8 mouse cellular contexts compared by ENCODE assay signal in the genomic region with DNA sequence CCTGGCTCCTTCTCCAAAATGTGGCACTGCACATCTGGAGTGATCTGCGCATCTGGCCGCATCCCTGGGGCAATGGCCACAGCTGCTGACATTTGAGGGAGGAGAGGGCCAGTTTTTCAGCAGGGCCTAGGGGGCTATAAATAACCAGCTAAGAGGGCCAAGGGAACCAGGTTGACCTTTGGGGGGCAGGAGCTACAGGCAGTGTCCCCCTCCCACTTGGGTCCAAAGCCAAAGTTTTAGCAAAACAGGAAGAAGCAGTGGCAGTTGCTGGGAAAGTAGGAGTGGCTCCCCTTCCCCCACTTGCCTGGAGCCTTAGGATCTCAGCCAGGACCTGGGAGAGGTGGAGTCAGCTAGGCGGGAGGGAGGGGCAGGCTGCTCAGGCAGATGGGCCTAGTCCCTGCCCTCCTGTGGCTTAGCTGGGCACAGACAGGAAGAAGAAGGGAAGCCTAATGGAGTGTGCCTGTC. TPM values are rescaled to one million over a fixed set of nuclear protein-coding genes. Genes with fewer than 3 reads are reported as not detected.
A peak's percentile ranks its signal among the peaks of the same experiment; 100 is the strongest.
DNase-seq lines count a peak whose midpoint lies in the region; ATAC-seq and TF ChIP-seq lines count a peak whose summit lies in the region.

No protein-coding gene starts in this region.

- peak overlapping the region; percentile 80 for H3K27ac ChIP-seq in kidney, adult 2 months (ENCODE audit: insufficient read depth, low read depth, low read length)

- DNase-seq in ES-CJ7 (ENCODE audit: low read depth, low spot score): peak; percentile 71
- peak; percentile 87 for DNase-seq in adrenal gland, postnatal 14 days
- peak; percentile 88 to 93 for DNase-seq in heart, adult 18-20 months
- peak; percentile 95 for DNase-seq in kidney, adult 2 months
- DNase-seq in lung, adult 2 months: peak; percentile 81
- DNase-seq in testis, postnatal 10 days (ENCODE audit: low spot score): peak; percentile 77
- no peak for DNase-seq in urinary bladder, postnatal 25 days (ENCODE audit: low spot score)

- whole genome bisulfite sequencing in kidney, adult 2 months: 25% methylated on average over 3 of the region's 3 CpGs
- WGBS in lung, adult 2 months: 25% methylated on average over 3 of the region's 3 CpGs

- no peak for TF ChIP-seq POLR2A in kidney, adult 2 months (IDR thresholded peaks at IDR 0.05; ENCODE audit: low read depth, low read length)
- TF ChIP-seq POLR2A in lung, adult 2 months (IDR thresholded peaks at IDR 0.05; ENCODE audit: borderline replicate concordance, extremely low read depth, low read depth, low read length): peak; percentile 23; the same call in 1 of the 2 replicates

- H3K4me1 ChIP-seq in kidney, adult 2 months (ENCODE audit: control insufficient read depth, insufficient read depth, low read length): peaks cover 34% of the 10 kb centered on the region
- H3K4me1 ChIP-seq in lung, adult 2 months (ENCODE audit: control insufficient read depth, insufficient read depth, low read length): peaks cover 35% of the 10 kb centered on the region

- H3K4me3 ChIP-seq in kidney, adult 2 months (ENCODE audit: insufficient read depth, low read depth, low read length): no peak overlapping the region
- H3K4me3 ChIP-seq in lung, adult 2 months (replicated peaks; ENCODE audit: extremely low read depth, low read depth, low read length): no peak overlapping the region

- no peaks in the 10 kb centered on the region for H3K36me3 ChIP-seq in kidney, adult 2 months (ENCODE audit: control insufficient read depth, insufficient read depth, low read length)

- no peaks in the 10 kb centered on the region for H3K27me3 ChIP-seq in kidney, adult 2 months (replicated peaks; ENCODE audit: control insufficient read depth, insufficient read depth, low read length)

- ATAC-seq in cerebellum, adult (ENCODE audit: insufficient number of reproducible peaks, low FRiP score, low TSS enrichment): no peak

- TF ChIP-seq CTCF in kidney, adult 2 months (conservative IDR thresholded peaks at IDR 0.05; ENCODE audit: insufficient read depth, insufficient read length, low read depth, low read length): peak; percentile 48
- TF ChIP-seq CTCF in lung, adult 2 months (IDR thresholded peaks at IDR 0.05; ENCODE audit: insufficient read depth, low read length): peak; percentile 50

RNA-seq across cellular contexts. Expression of a gene that starts 4.3 kb away (rescaled TPM):
- total RNA-seq in adrenal gland, postnatal 14 days (2021): 60.1 and 75.8 TPM in 2 replicates
- 10 to 100 TPM; 19.3 to 26.3 TPM for total RNA-seq in heart, adult 18-20 months (2021)
- polyA plus RNA-seq in kidney, adult 2 months (2012; rRNA removed): 41.6 and 45.4 TPM in 2 replicates
- 254 and 294 TPM in 2 replicates for polyA plus RNA-seq in lung, adult 2 months (2012; rRNA removed)
